Mouse (Mus musculus) lung, postnatal 36 days (tissue): ENCODE measurements around the gene Arhgap1.
A peak's percentile ranks its signal among the peaks of the same experiment; 100 is the strongest.

Experiments used
- DNase-seq: peaks from one replicate; pipeline ENCODE4 v3.0.0; 2022; ENCODE audit warnings: mixed read lengths

Gene Arhgap1

GRCm38 (mm10) chr2:91649152-91649551 is 508 bp upstream of the Arhgap1 start:
- no peak for DNase-seq

GRCm38 (mm10) chr2:91650360-91650995 is 818 bp downstream of the Arhgap1 start:
- no peak for DNase-seq

GRCm38 (mm10) chr2:91651458-91652258 is 2.0 kb downstream of the Arhgap1 start:
- no peak for DNase-seq

- no peak for DNase-seq
These were observed 3.2 kb downstream of the Arhgap1 start for GRCm38 (mm10) chr2:91652863-91653262.

GRCm38 (mm10) chr2:91655388-91655787 is 5.7 kb downstream of the Arhgap1 start:
- peak; percentile 17 for DNase-seq

- DNase-seq, result peak; percentile 32
These were observed 6.2 kb downstream of the Arhgap1 start for GRCm38 (mm10) chr2:91655827-91656226.

- DNase-seq, result peak; percentile 70
These were observed 7.1 kb downstream of the Arhgap1 start for GRCm38 (mm10) chr2:91656774-91657173.

GRCm38 (mm10) chr2:91659657-91660056 is 10.0 kb downstream of the Arhgap1 start:
- no peak for DNase-seq

GRCm38 (mm10) chr2:91660981-91661380 is 11.3 kb downstream of the Arhgap1 start:
- DNase-seq, result no peak

- DNase-seq, result no peak
These were observed 15.1 kb downstream of the Arhgap1 start for GRCm38 (mm10) chr2:91664780-91665179.

GRCm38 (mm10) chr2:91666386-91666910 is 16.8 kb downstream of the Arhgap1 start:
- no peak for DNase-seq

- DNase-seq, result no peak
These were observed 18.1 kb downstream of the Arhgap1 start for GRCm38 (mm10) chr2:91667747-91668146.

- no peak for DNase-seq
These were observed 19.7 kb downstream of the Arhgap1 start for GRCm38 (mm10) chr2:91669326-91669725.

GRCm38 (mm10) chr2:91670038-91670437 is 20.4 kb downstream of the Arhgap1 start:
- no peak for DNase-seq

GRCm38 (mm10) chr2:91673587-91673986 is 23.9 kb downstream of the Arhgap1 start:
- no peak for DNase-seq

GRCm38 (mm10) chr2:91674895-91675294 is 25.2 kb downstream of the Arhgap1 start:
- no peak for DNase-seq

GRCm38 (mm10) chr2:91676420-91676819 is 26.8 kb downstream of the Arhgap1 start:
- no peak for DNase-seq

- DNase-seq, result no peak
These were observed 27.3 kb downstream of the Arhgap1 start for GRCm38 (mm10) chr2:91676961-91677360.

- peak; percentile 82 for DNase-seq
These were observed 33.2 kb downstream of the Arhgap1 start for GRCm38 (mm10) chr2:91682850-91683249.

GRCm38 (mm10) chr2:91683919-91684318 is 34.3 kb downstream of the Arhgap1 start:
- peak; percentile 75 for DNase-seq

- DNase-seq, result no peak
These were observed 39.8 kb downstream of the Arhgap1 start for GRCm38 (mm10) chr2:91689452-91689851.

GRCm38 (mm10) chr2:91695436-91696224 is 46.0 kb downstream of the Arhgap1 start:
- no peak for DNase-seq

- peak; percentile 78 for DNase-seq
These were observed 46.5 kb downstream of the Arhgap1 start for GRCm38 (mm10) chr2:91696225-91696590.
